Mouse (Mus musculus) hindbrain, embryonic 11.5 days (tissue): ENCODE data around the gene Dph1. TPM values are rescaled to one million over a fixed set of nuclear protein-coding genes. Genes with fewer than 3 reads are reported as not detected.

Experiments
- ATAC-seq: fragments of 200-750 bp; cut with Nextera tagmentation; 2 replicates; pipeline ENCODE4 v1.8.0; 2017; ENCODE audit warnings: mild to moderate bottlenecking, moderate TSS enrichment, moderate library complexity; ENCODE audit not compliant: low FRiP score
- DNase-seq: peaks from one replicate; pipeline ENCODE4 v3.0.0-alpha.2; 2015; ENCODE audit warnings: low spot score
- H3K27ac ChIP-seq: fragments of 300-500 bp; sonication (generic); 2 replicates; pipeline ENCODE4 v1.5.1; 2014; ENCODE audit warnings: mild to moderate bottlenecking, low read depth, low read length
- H3K27me3 ChIP-seq: fragments of 300-500 bp; sonication (generic); 2 replicates; pipeline ENCODE4 v1.6.1; 2014; ENCODE audit warnings: mild to moderate bottlenecking, low read length, moderate library complexity, mixed read lengths; ENCODE audit not compliant: control insufficient read depth, insufficient read depth
- H3K36me3 ChIP-seq: fragments of 300-500 bp; sonication (generic); 2 replicates; pipeline ENCODE4 v1.6.1; 2014; ENCODE audit warnings: mild to moderate bottlenecking, low read length, moderate library complexity, mixed read lengths; ENCODE audit not compliant: control insufficient read depth, insufficient read depth
- H3K4me1 ChIP-seq: fragments of 300-500 bp; sonication (generic); replicated peaks from 2 replicates; pipeline ENCODE4 v1.6.1; 2014; ENCODE audit warnings: low read length, mixed read lengths; ENCODE audit not compliant: control insufficient read depth, insufficient read depth
- H3K4me2 ChIP-seq: fragments of 300-500 bp; sonication (generic); replicated peaks from 2 replicates; pipeline ENCODE4 v1.6.1; 2014; ENCODE audit warnings: mild to moderate bottlenecking, low read depth, low read length
- H3K4me3 ChIP-seq: fragments of 300-500 bp; sonication (generic); 2 replicates; pipeline ENCODE4 v1.5.1; 2014; ENCODE audit warnings: low read depth, low read length
- H3K9ac ChIP-seq: fragments of 300-500 bp; sonication (generic); 2 replicates; pipeline ENCODE4 v1.6.1; 2014; ENCODE audit warnings: low read depth, low read length
- H3K9me3 ChIP-seq: fragments of 300-500 bp; sonication (generic); 2 replicates; pipeline ENCODE4 v1.6.1; 2016; ENCODE audit warnings: low read length; ENCODE audit not compliant: control insufficient read depth
- WGBS: fragments of 180-500 bp; shearing (Covaris S2); extraction: QIAGEN DNeasy Blood & Tissue Kit; methylation state at CpG from one replicate; pipeline ENCODE4 v1.1.7; 2014; 5-methylcytosine and 5-hydroxymethylcytosine counted together
- polyA plus RNA-seq: library from polyadenylated mRNA; unstranded; fragments of >200 nt; fragmentation: Nextera tagmentation; extraction: Ambion mirVana; gene quantifications from 2 replicates; pipeline ENCODE4 v1.2.1, GENCODE M21; 2014

Gene Dph1
- polyA plus RNA-seq, 1 experiment from 2014 or later: 14.1 TPM

GRCm38 (mm10) chr11:75160954-75161353 is 30.1 kb downstream of the Dph1 start:
- no peaks in the 10 kb centered on the region for H3K9me3 ChIP-seq
- peaks cover 2% of the 10 kb centered on the region; the same call in 1 of the 2 replicates for H3K36me3 ChIP-seq
- H3K4me2 ChIP-seq: no peak overlapping the region
- no peak overlapping the region for H3K9ac ChIP-seq
- DNase-seq (no peak), ATAC-seq (no peak)
- 83% methylated on average over 7 of the region's 7 CpGs for WGBS
- H3K27me3 ChIP-seq: peaks cover 30% of the 10 kb centered on the region
- H3K4me3 ChIP-seq: no peak overlapping the region
- no peak overlapping the region for H3K27ac ChIP-seq
- H3K4me1 ChIP-seq: peaks cover 3% of the 10 kb centered on the region; the same call in 1 of the 2 replicates

DNA sequence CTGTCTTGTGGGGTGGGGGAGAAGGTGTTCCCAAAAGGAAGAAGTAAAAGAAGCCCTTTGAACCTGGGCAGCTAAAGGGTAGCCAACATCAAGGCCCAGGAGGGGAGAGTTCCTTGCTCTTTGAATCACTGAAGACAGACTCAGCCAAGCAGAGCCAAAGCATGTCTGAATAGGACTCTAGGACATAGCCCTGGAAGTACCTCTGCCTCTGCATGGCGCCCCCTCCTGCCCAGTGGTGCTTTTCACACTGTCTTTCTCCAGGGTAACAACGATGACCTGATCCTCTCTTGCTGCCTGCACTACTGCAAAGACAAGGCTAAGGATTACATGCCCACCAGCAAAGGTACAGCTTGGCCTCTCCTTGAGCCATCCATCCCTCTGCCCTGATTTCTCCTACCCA is 31.5 kb downstream of the Dph1 start:
- WGBS: 71% methylated on average over 2 of the region's 2 CpGs

DNA sequence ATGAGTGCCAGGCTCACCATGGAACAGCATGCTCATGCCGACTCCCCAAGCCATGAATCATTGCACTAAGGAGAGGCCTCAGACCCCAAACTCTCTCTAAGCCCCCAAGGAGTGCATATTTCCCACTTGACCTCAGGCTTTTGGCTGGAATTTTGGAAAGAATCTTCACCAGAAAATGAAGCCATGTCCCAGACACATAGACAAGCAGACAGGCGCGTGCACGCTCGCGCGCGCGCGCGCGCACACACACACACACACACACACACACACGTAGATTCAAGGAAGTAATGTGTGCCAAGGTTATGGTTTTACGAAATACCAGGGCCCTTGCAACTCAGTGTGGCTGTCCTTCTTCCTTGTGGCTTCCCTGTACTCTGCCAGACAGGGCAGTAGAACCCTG is 32.6 kb downstream of the Dph1 start:
- ATAC-seq: no peak
- no peaks in the 10 kb centered on the region for H3K9me3 ChIP-seq
- H3K4me1 ChIP-seq: no peaks in the 10 kb centered on the region
- H3K27me3 ChIP-seq: peaks cover 6% of the 10 kb centered on the region
- no peak for DNase-seq
- H3K4me2 ChIP-seq: no peak overlapping the region
- WGBS: 86% methylated on average over 14 of the region's 14 CpGs
- H3K36me3 ChIP-seq: peaks cover 2% of the 10 kb centered on the region; the same call in 1 of the 2 replicates
- H3K9ac ChIP-seq: no peak overlapping the region
- H3K27ac ChIP-seq: no peak overlapping the region
- no peak overlapping the region for H3K4me3 ChIP-seq

More for the DNA sequence above, 31.5 kb downstream of the Dph1 start:
- ATAC-seq (no peak), DNase-seq (no peak)
- peaks cover 16% of the 10 kb centered on the region for H3K27me3 ChIP-seq
- no peak overlapping the region for H3K9ac ChIP-seq
- H3K27ac ChIP-seq: no peak overlapping the region
- H3K4me1 ChIP-seq: no peaks in the 10 kb centered on the region
- H3K36me3 ChIP-seq: peaks cover 2% of the 10 kb centered on the region; the same call in 1 of the 2 replicates
- H3K4me2 ChIP-seq: no peak overlapping the region
- no peak overlapping the region for H3K4me3 ChIP-seq
- H3K9me3 ChIP-seq: no peaks in the 10 kb centered on the region

DNA sequence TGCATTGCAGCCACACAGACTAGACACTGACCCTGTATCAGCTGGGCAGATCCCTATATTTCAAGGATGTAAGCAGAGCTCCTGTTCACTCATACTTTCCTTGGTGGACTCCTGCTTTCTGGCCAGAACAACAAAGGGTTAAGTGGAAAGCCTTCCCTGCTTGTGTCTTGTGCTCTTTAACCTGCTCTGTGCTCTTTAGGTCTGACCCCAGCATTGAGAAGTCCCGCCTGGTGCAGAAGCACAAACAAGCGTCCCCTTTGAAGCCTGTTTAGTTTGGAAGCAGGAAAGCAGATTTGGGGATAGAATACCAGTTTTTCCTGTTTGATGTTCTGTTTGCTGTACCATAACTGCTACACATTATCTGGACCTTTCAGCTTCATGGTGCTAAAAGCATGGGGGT is 33.1 kb downstream of the Dph1 start:
- H3K27me3 ChIP-seq: peaks cover under 1% of the 10 kb centered on the region; the same call in 1 of the 2 replicates
- 30% methylated on average over 2 of the region's 2 CpGs for WGBS
- H3K9me3 ChIP-seq: no peaks in the 10 kb centered on the region
- no peak overlapping the region for H3K4me3 ChIP-seq
- DNase-seq (no peak), ATAC-seq (no peak)
- no peaks in the 10 kb centered on the region for H3K4me1 ChIP-seq
- H3K27ac ChIP-seq: no peak overlapping the region
- H3K4me2 ChIP-seq: no peak overlapping the region
- H3K9ac ChIP-seq: no peak overlapping the region
- peaks cover 2% of the 10 kb centered on the region; the same call in 1 of the 2 replicates for H3K36me3 ChIP-seq

DNA sequence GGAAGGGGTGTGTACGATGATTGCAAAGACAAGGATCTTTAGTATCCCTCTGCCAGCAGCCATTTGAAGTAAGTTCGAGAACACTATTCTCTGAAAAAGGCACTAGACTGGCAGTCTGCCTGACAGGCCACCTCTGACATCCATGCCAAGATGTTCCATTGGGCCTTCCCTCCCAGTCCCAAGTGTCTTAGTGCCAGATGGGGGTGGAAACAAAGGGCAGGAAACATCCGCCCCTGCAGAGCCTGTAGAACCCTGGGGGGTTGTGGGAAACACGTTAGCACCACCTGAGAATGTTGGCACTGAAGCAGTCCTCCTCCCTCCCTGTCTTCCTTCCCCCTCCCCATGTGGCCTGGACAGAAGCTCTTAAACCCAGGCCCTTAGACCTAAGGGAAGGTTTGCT is 34.0 kb downstream of the Dph1 start:
- Histone ChIP-seq H3K9me3 (no peaks in the 10 kb centered on the region), H3K36me3 (peaks cover 2% of the 10 kb centered on the region; the same call in 1 of the 2 replicates), H3K4me1 (no peaks in the 10 kb centered on the region), H3K4me2 (no peak overlapping the region), H3K4me3 (no peak overlapping the region), H3K27ac (peak overlapping the region; percentile 3; the same call in 1 of the 2 replicates), H3K9ac (no peak overlapping the region), H3K27me3 (no peaks in the 10 kb centered on the region)
- ATAC-seq (no peak), DNase-seq (no peak)
- WGBS: 46% methylated on average over 4 of the region's 4 CpGs

- DNase-seq (no peak), ATAC-seq (no peak)
- 71% methylated on average over 5 of the region's 5 CpGs for WGBS
- H3K4me2 ChIP-seq: no peak overlapping the region
- H3K9ac ChIP-seq: no peak overlapping the region
- H3K27me3 ChIP-seq: no peaks in the 10 kb centered on the region
- no peaks in the 10 kb centered on the region; the same call in 1 of the 2 replicates for H3K36me3 ChIP-seq
- H3K4me3 ChIP-seq: no peak overlapping the region
- no peaks in the 10 kb centered on the region for H3K9me3 ChIP-seq
- H3K4me1 ChIP-seq: no peaks in the 10 kb centered on the region
- 0 out of 2 replicates have a peak overlapping the region, but pooled peaks have one; percentile 3 for H3K27ac ChIP-seq
These were observed 34.6 kb downstream of the Dph1 start for GRCm38 (mm10) chr11:75156416-75156815.

DNA sequence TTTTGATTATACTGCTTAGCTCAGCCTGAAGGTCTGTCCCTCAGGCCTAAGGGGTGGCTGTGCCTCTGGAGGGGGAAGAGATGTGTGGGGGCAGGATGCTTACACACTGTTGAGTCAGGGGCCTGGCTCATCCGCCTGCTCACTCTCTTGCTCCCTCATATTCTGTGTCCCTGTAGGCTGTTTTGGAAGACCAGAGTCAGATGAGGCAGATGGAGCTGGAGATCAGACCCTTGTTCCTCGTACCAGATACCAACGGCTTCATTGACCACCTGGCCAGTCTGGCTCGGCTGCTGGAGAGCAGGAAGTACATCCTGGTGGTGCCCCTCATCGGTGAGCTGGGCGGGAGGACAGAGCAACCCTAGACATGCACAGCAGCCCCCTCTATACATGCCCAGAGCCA is 35.1 kb downstream of the Dph1 start:
- no peaks in the 10 kb centered on the region for H3K9me3 ChIP-seq
- WGBS: 75% methylated on average over 6 of the region's 6 CpGs
- ATAC-seq (no peak), DNase-seq (no peak)
- no peaks in the 10 kb centered on the region for H3K4me1 ChIP-seq
- H3K36me3 ChIP-seq: no peaks in the 10 kb centered on the region
- no peaks in the 10 kb centered on the region for H3K27me3 ChIP-seq
- H3K4me2 ChIP-seq: no peak overlapping the region
- no peak overlapping the region for H3K4me3 ChIP-seq
- H3K9ac ChIP-seq: no peak overlapping the region
- H3K27ac ChIP-seq: no peak overlapping the region

- 78% methylated on average over 6 of the region's 6 CpGs for WGBS
- no peak overlapping the region for H3K27ac ChIP-seq
- H3K36me3 ChIP-seq: no peaks in the 10 kb centered on the region
These were observed 36.9 kb downstream of the Dph1 start for GRCm38 (mm10) chr11:75154053-75154585.

More at GRCm38 (mm10) chr11:75154053-75154585, 36.9 kb downstream of the Dph1 start:
- H3K4me1 ChIP-seq: no peaks in the 10 kb centered on the region
- H3K4me2 ChIP-seq: no peak overlapping the region
- no peaks in the 10 kb centered on the region for H3K27me3 ChIP-seq
- H3K4me3 ChIP-seq: no peak overlapping the region
- DNase-seq (no peak), ATAC-seq (no peak)
- no peak overlapping the region for H3K9ac ChIP-seq
- H3K9me3 ChIP-seq: no peaks in the 10 kb centered on the region
